In genomic region chr7:49496766-49497425, GRCm38 (mm10) we compare ENCODE assay signal across 10 mouse cellular contexts.
DNase-seq lines count a peak whose midpoint lies in the region; ATAC-seq and TF ChIP-seq lines count a peak whose summit lies in the region.
"Had no signal": no experiment of that assay in that cellular context is flagged by ENCODE, and none has a peak within 500 bp of the region (broad histone marks: within the 10 kb centered on the region; RNA-seq: fewer than 3 reads in every experiment).

No protein-coding gene starts in this region.

- H3K36me3 ChIP-seq in heart, embryonic 11.5 days (ENCODE audit: control insufficient read depth, insufficient read depth, low read length) = no peaks in the 10 kb centered on the region; the same call in 1 of the 2 replicates
- H3K36me3 ChIP-seq in ES-Bruce4 (ENCODE audit: control insufficient read depth, insufficient read depth, low read length, poor library complexity, severe bottlenecking) = no peaks in the 10 kb centered on the region
- no peaks in the 10 kb centered on the region for H3K36me3 ChIP-seq in forebrain, embryonic 15.5 days
- no peaks in the 10 kb centered on the region for H3K36me3 ChIP-seq in limb, embryonic 10.5 days
- no peaks in the 10 kb centered on the region for H3K36me3 ChIP-seq in stomach, embryonic 15.5 days
- H3K36me3 ChIP-seq: G1E had no signal

- WGBS in heart, embryonic 11.5 days (ENCODE audit: insufficient replicate concordance) = 9% methylated on average over 13 of the region's 13 CpGs
- WGBS in forebrain, embryonic 15.5 days = 22% methylated on average over 13 of the region's 13 CpGs
- 11% methylated on average over 13 of the region's 13 CpGs for WGBS in limb, embryonic 10.5 days
- WGBS in stomach, embryonic 15.5 days = 24% methylated on average over 13 of the region's 13 CpGs

- peak overlapping the region; percentile 56; the same call in 1 of the 2 replicates for H3K9ac ChIP-seq in heart, embryonic 11.5 days (ENCODE audit: low read depth, low read length)
- H3K9ac ChIP-seq in ES-Bruce4 (ENCODE audit: low read depth, poor library complexity, severe bottlenecking) = peak overlapping the region; percentile 39; the same call in 1 of the 2 replicates
- no peak overlapping the region for H3K9ac ChIP-seq in forebrain, embryonic 15.5 days (replicated peaks)
- H3K9ac ChIP-seq in stomach, embryonic 15.5 days = no peak overlapping the region
- H3K9ac ChIP-seq: hindbrain, embryonic 15.5 days had no signal

- no peak for TF ChIP-seq EP300 in ES-Bruce4 (IDR thresholded peaks at IDR 0.05; ENCODE audit: insufficient read depth, low read depth, low read length)

- no peak for TF ChIP-seq CTCF in ES-Bruce4 (IDR thresholded peaks at IDR 0.05; ENCODE audit: low read depth, low read length)

- peaks cover 27% of the 10 kb centered on the region for H3K4me1 ChIP-seq in heart, embryonic 11.5 days (ENCODE audit: control insufficient read depth, insufficient read depth, low read length)
- H3K4me1 ChIP-seq in ES-Bruce4 (ENCODE audit: control insufficient read depth, insufficient read depth, low read length) = peaks cover 2% of the 10 kb centered on the region
- peaks cover 34% of the 10 kb centered on the region for H3K4me1 ChIP-seq in forebrain, embryonic 15.5 days
- H3K4me1 ChIP-seq in limb, embryonic 10.5 days = peaks cover 32% of the 10 kb centered on the region
- H3K4me1 ChIP-seq in stomach, embryonic 15.5 days = peaks cover 17% of the 10 kb centered on the region

- peak overlapping the region; percentile 92 for H3K27ac ChIP-seq in heart, embryonic 11.5 days (ENCODE audit: low read depth, low read length)
- H3K27ac ChIP-seq in ES-Bruce4 (ENCODE audit: insufficient read depth, low read length) = no peak overlapping the region
- H3K27ac ChIP-seq in forebrain, embryonic 15.5 days (replicated peaks) = peak overlapping the region; percentile 83
- H3K27ac ChIP-seq in limb, embryonic 10.5 days = peak overlapping the region; percentile 82
- H3K27ac ChIP-seq in stomach, embryonic 15.5 days = peak overlapping the region; percentile 35; the same call in 1 of the 2 replicates
- H3K27ac ChIP-seq: hindbrain, embryonic 15.5 days had no signal

- ATAC-seq in heart, embryonic 11.5 days (replicated peaks; ENCODE audit: insufficient number of reproducible peaks, low FRiP score, low TSS enrichment) = peak; percentile 52; the same call in 1 of the 2 replicates
- ATAC-seq in forebrain, embryonic 15.5 days (replicated peaks) = peak; percentile 31
- ATAC-seq in stomach, embryonic 15.5 days (ENCODE audit: insufficient read depth, low FRiP score, low read depth) = peak; percentile 66

- H3K9me3 ChIP-seq in heart, embryonic 11.5 days (replicated peaks; ENCODE audit: control insufficient read depth, low read length) = no peaks in the 10 kb centered on the region
- no peaks in the 10 kb centered on the region for H3K9me3 ChIP-seq in ES-Bruce4 (replicated peaks; ENCODE audit: control insufficient read depth, insufficient read depth, low read length, poor library complexity, severe bottlenecking)
- no peaks in the 10 kb centered on the region for H3K9me3 ChIP-seq in forebrain, embryonic 15.5 days
- H3K9me3 ChIP-seq in limb, embryonic 10.5 days (replicated peaks) = no peaks in the 10 kb centered on the region
- no peaks in the 10 kb centered on the region for H3K9me3 ChIP-seq in stomach, embryonic 15.5 days
- H3K9me3 ChIP-seq: hindbrain, embryonic 15.5 days had no signal

- H3K4me2 ChIP-seq in heart, embryonic 11.5 days = peak overlapping the region; percentile 53
- H3K4me2 ChIP-seq in forebrain, embryonic 15.5 days (replicated peaks) = no peak overlapping the region
- H3K4me2 ChIP-seq in stomach, embryonic 15.5 days = peak overlapping the region; percentile 33
- H3K4me2 ChIP-seq: hindbrain, embryonic 15.5 days had no signal

- no peaks in the 10 kb centered on the region for H3K27me3 ChIP-seq in heart, embryonic 11.5 days (ENCODE audit: control insufficient read depth, insufficient read depth, low read length)
- no peaks in the 10 kb centered on the region for H3K27me3 ChIP-seq in ES-Bruce4 (ENCODE audit: control insufficient read depth, insufficient read depth, low read length, poor library complexity, severe bottlenecking)
- H3K27me3 ChIP-seq in forebrain, embryonic 15.5 days = no peaks in the 10 kb centered on the region
- H3K27me3 ChIP-seq in limb, embryonic 10.5 days (ENCODE audit: low read depth, poor library complexity, severe bottlenecking) = peaks cover 48% of the 10 kb centered on the region
- H3K27me3 ChIP-seq in stomach, embryonic 15.5 days (replicated peaks) = no peaks in the 10 kb centered on the region
- H3K27me3 ChIP-seq: hindbrain, embryonic 15.5 days had no signal

- no peak for DNase-seq in heart, adult 11 months
- peak; percentile 72 for DNase-seq in limb, embryonic 10.5 days (ENCODE audit: low spot score)
- no peak for DNase-seq in urinary bladder, adult 2 months (ENCODE audit: low spot score)
- DNase-seq in layer of hippocampus, adult 8-10 months (ENCODE audit: low spot score in 2 of 2) = no peak

- H3K4me3 ChIP-seq in heart, embryonic 11.5 days (ENCODE audit: low read depth, low read length) = peak overlapping the region; percentile 14; the same call in 1 of the 2 replicates
- no peak overlapping the region for H3K4me3 ChIP-seq in ES-Bruce4 (ENCODE audit: low read depth, low read length)
- H3K4me3 ChIP-seq in forebrain, embryonic 15.5 days = no peak overlapping the region
- H3K4me3 ChIP-seq in limb, embryonic 10.5 days = peak overlapping the region; percentile 34
- H3K4me3 ChIP-seq in stomach, embryonic 15.5 days (replicated peaks) = no peak overlapping the region; the same call in 1 of the 2 replicates
- H3K4me3 ChIP-seq: hindbrain, embryonic 15.5 days had no signal

- TF ChIP-seq POLR2A in ES-Bruce4 (IDR thresholded peaks at IDR 0.05; ENCODE audit: insufficient read depth, low read length) = no peak

Comparison
In these comparisons a context has a peak if more than half of its experiments do, and no peak if none do; other contexts are left out.
1. H3K4me3 ChIP-seq: peak in heart, embryonic 11.5 days (single experiment) and limb, embryonic 10.5 days (single experiment); none in ES-Bruce4 (single experiment), forebrain, embryonic 15.5 days (single experiment) and stomach, embryonic 15.5 days (single experiment).
2. H3K9ac ChIP-seq: peak in heart, embryonic 11.5 days (single experiment) and ES-Bruce4 (single experiment); none in forebrain, embryonic 15.5 days (single experiment) and stomach, embryonic 15.5 days (single experiment).
3. Peak in every context shown above with its lines, with median percentiles within 50 percentile points of each other: ATAC-seq.